Mouse (Mus musculus) midbrain, embryonic 10.5 days (tissue): ENCODE data around the gene Ptov1. TPM values are rescaled to one million over a fixed set of nuclear protein-coding genes. Genes with fewer than 3 reads are reported as not detected.

Experiments used
- microRNA counts: library from miRNA; unstranded; fragments of <30 nt; microRNA quantifications from one replicate; lab custom pipeline; 2017
- microRNA-seq: library from miRNA; unstranded; fragments of <30 nt; microRNA quantifications from one replicate; pipeline ENCODE4, GENCODE M21; 2017
- polyA plus RNA-seq: library from polyadenylated mRNA; unstranded; fragments of >200 nt; fragmentation: Nextera tagmentation; extraction: Ambion mirVana; gene quantifications from 2 replicates; pipeline ENCODE4 v1.2.1, GENCODE M21; 2016

Gene Ptov1
- polyA plus RNA-seq, 1 experiment from 2014 or later: 478 TPM

MicroRNA genes within 50 kb of the gene (microRNA counts, 519-probe panel; counts per million panel counts)
- not detected for microRNA mmu-miR-707 (lab: Ali Mortazavi, UCI)

Small RNA genes lying within 50 kb of the gene (microRNA-seq; reads per million reads assigned to microRNA genes)
- gene Mir707: not detected

Other genes with a start within 250 kb of the Ptov1 start
- gene Myh14, start 198.9 kb downstream of the Ptov1 start, polyA plus RNA-seq: 1.0 and 1.1 TPM in 2 replicates
- gene Izumo2, start 161.0 kb downstream of the Ptov1 start, polyA plus RNA-seq: not detected in 2 replicates
- gene Vrk3, start 121.4 kb downstream of the Ptov1 start, polyA plus RNA-seq: 44.7 and 49.5 TPM in 2 replicates
- 3.2 and 3.6 TPM in 2 replicates for gene Zfp473, start 118.7 kb downstream of the Ptov1 start, polyA plus RNA-seq
- gene Nup62, start 53.7 kb downstream of the Ptov1 start, polyA plus RNA-seq: 154 and 162 TPM in 2 replicates
- 1.2 and 1.8 TPM in 2 replicates for gene Il4i1, start 53.4 kb downstream of the Ptov1 start, polyA plus RNA-seq
- gene Atf5, start 53.1 kb downstream of the Ptov1 start, polyA plus RNA-seq: 4.6 and 4.7 TPM in 2 replicates
- gene Akt1s1, start 20.8 kb downstream of the Ptov1 start, polyA plus RNA-seq: 89.5 and 98.1 TPM in 2 replicates
- gene Tbc1d17, start 20.7 kb downstream of the Ptov1 start, polyA plus RNA-seq: 77.8 and 89.4 TPM in 2 replicates
- 38.1 and 38.4 TPM in 2 replicates for gene Pnkp, start 12.6 kb downstream of the Ptov1 start, polyA plus RNA-seq
- 213 and 220 TPM in 2 replicates for gene Med25, start 22.9 kb upstream of the Ptov1 start, polyA plus RNA-seq
- gene Fuz, start 26.3 kb upstream of the Ptov1 start, polyA plus RNA-seq: 26.9 and 30.6 TPM in 2 replicates
- gene Ap2a1, start 59.7 kb upstream of the Ptov1 start, polyA plus RNA-seq: 74.2 and 77.0 TPM in 2 replicates
- 0.11 and 0.14 TPM in 2 replicates for gene Tsks, start 73.4 kb upstream of the Ptov1 start, polyA plus RNA-seq
- gene Cpt1c, start 105.1 kb upstream of the Ptov1 start, polyA plus RNA-seq: 22.3 and 26.8 TPM in 2 replicates
- 908 and 945 TPM in 2 replicates for gene Prmt1, start 116.8 kb upstream of the Ptov1 start, polyA plus RNA-seq
- gene Irf3, start 127.9 kb upstream of the Ptov1 start, polyA plus RNA-seq: 69.5 and 71.2 TPM in 2 replicates
- gene Bcl2l12, start 128.9 kb upstream of the Ptov1 start, polyA plus RNA-seq: 77.4 and 78.4 TPM in 2 replicates
- gene Scaf1, start 146.6 kb upstream of the Ptov1 start, polyA plus RNA-seq: 39.6 and 44.8 TPM in 2 replicates
- 22.0 and 23.6 TPM in 2 replicates for gene Rras, start 148.2 kb upstream of the Ptov1 start, polyA plus RNA-seq
- 10.8 and 11.3 TPM in 2 replicates for gene Prr12, start 183.1 kb upstream of the Ptov1 start, polyA plus RNA-seq
- gene Nosip, start 192.6 kb upstream of the Ptov1 start, polyA plus RNA-seq: 63.0 and 66.7 TPM in 2 replicates
- gene Prrg2, start 192.9 kb upstream of the Ptov1 start, polyA plus RNA-seq: 17.0 and 17.3 TPM in 2 replicates
- gene Rcn3, start 222.4 kb upstream of the Ptov1 start, polyA plus RNA-seq: 122 and 128 TPM in 2 replicates
- gene Fcgrt, start 234.1 kb upstream of the Ptov1 start, polyA plus RNA-seq: 12.0 and 15.3 TPM in 2 replicates